Mouse (Mus musculus): ENCODE measurements around the gene Olig1.
A peak's percentile ranks its signal among the peaks of the same experiment; 100 is the strongest.

Gene Olig1

GRCm38 (mm10) chr16:91309872-91310271 is 40.3 kb downstream of the Olig1 start:
- no peak for DNase-seq (ENCODE audit: low read depth, low spot score)

- DNase-seq (ENCODE audit: low read depth, low spot score): no peak
Measured at GRCm38 (mm10) chr16:91312921-91313320, 43.3 kb downstream of the Olig1 start.

- peak; percentile 66 for DNase-seq (ENCODE audit: low read depth, low spot score)
Measured at GRCm38 (mm10) chr16:91314114-91314775, 44.7 kb downstream of the Olig1 start.

GRCm38 (mm10) chr16:91320191-91320590 is 50.6 kb downstream of the Olig1 start:
- no peak for DNase-seq (ENCODE audit: low read depth, low spot score)

GRCm38 (mm10) chr16:91320608-91321007 is 51.0 kb downstream of the Olig1 start:
- DNase-seq (ENCODE audit: low read depth, low spot score): no peak
